ENCODE assay signal across 26 mouse cellular contexts in the genomic region with DNA sequence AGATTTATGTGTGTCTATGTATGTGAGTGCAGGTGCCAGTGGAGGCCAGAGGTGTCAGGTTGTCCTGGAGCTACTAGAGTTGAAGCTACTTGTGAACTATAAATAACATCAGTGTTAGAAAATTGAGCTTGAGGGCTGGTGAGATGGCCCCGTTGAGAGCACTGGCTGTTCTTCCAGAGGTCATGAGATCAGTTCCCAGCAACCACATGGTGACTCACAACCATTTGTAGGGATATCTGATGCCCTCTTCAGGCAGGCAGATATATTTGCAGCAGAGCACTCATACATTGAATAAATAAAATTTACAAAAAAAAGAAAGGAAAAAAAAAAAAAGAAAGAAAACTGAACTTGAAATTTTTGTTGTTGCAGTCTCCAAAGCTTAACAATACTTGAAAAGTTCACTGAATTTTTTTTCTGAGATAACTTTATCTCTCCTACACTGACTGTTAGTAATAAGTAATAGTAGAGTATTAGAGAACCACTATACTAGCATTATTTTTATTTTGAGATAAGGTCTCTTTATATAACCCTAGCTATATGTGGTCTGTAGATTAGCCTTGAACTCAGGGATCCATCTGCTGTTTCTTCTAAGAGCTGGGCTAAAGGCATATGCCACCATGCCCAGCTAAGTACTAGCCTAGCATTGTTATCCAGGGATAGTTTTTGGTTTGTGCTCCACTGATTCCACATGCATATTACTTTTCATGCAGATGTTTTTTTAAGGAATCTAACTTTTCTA. TPM values are rescaled to one million over a fixed set of nuclear protein-coding genes. Genes with fewer than 3 reads are reported as not detected.
DNase-seq lines count a peak whose midpoint lies in the region; ATAC-seq and TF ChIP-seq lines count a peak whose summit lies in the region.
"Had no signal": no experiment of that assay in that cellular context is flagged by ENCODE, and none has a peak within 500 bp of the region (broad histone marks: within the 10 kb centered on the region; RNA-seq: fewer than 3 reads in every experiment).

No protein-coding gene starts in this region.

- no peak overlapping the region for H3K4me2 ChIP-seq in liver, embryonic 13.5 days
- no peak overlapping the region for H3K4me2 ChIP-seq in liver, embryonic 11.5 days
- H3K4me2 ChIP-seq: hindbrain, embryonic 15.5 days; limb, embryonic 15.5 days; lung, embryonic 15.5 days; midbrain, embryonic 13.5 days had no signal

- peaks cover 25% of the 10 kb centered on the region for H3K36me3 ChIP-seq in liver, embryonic 13.5 days
- H3K36me3 ChIP-seq in liver, embryonic 11.5 days (ENCODE audit: control insufficient read depth, insufficient read depth, low read length), result peaks cover 22% of the 10 kb centered on the region

- no peaks in the 10 kb centered on the region for H3K9me3 ChIP-seq in liver, embryonic 13.5 days (replicated peaks)
- H3K9me3 ChIP-seq in liver, embryonic 11.5 days (ENCODE audit: control insufficient read depth, low read length), result no peaks in the 10 kb centered on the region
- H3K9me3 ChIP-seq: embryonic facial prominence, embryonic 10.5 days; G1E; heart, embryonic 10.5 days; hindbrain, embryonic 15.5 days; limb, embryonic 15.5 days; lung, embryonic 15.5 days; midbrain, embryonic 13.5 days had no signal

- peaks cover 4% of the 10 kb centered on the region; the same call in 1 of the 2 replicates for H3K4me1 ChIP-seq in liver, embryonic 13.5 days (replicated peaks)
- H3K4me1 ChIP-seq in liver, embryonic 11.5 days (replicated peaks; ENCODE audit: control insufficient read depth, insufficient read depth, low read length), result 0 out of 2 replicates have a peak, but pooled peaks cover 2% of the 10 kb centered on the region
- H3K4me1 ChIP-seq: embryonic facial prominence, embryonic 10.5 days; heart, embryonic 10.5 days; hindbrain, embryonic 15.5 days; limb, embryonic 15.5 days; lung, embryonic 15.5 days; midbrain, embryonic 13.5 days had no signal

- peak; percentile 17 for DNase-seq in gastrocnemius, adult 18-20 months (ENCODE audit: low spot score)
- DNase-seq in gastrocnemius, postnatal 14 days, result no peak
- DNase-seq in liver, embryonic 13.5 days, result no peak
- no peak for DNase-seq in liver, embryonic 11.5 days (ENCODE audit: low spot score)
- DNase-seq in Patski (ENCODE audit: low read depth, low spot score), result no peak
- no peak for DNase-seq in cerebellum, postnatal 14 days
- DNase-seq: adrenal gland, postnatal 25 days; cerebellum, adult 9-11 months; forebrain, postnatal 0 days; kidney, postnatal 4 days; layer of hippocampus, adult 9-11 months; left cerebral cortex, postnatal 4 days; right cerebral cortex, postnatal 14 days; spleen, adult 18-20 months; thymus, postnatal 14 days had no signal

- peak; percentile 34 for TF ChIP-seq CTCF in Patski (IDR thresholded peaks at IDR 0.05)

- WGBS in liver, embryonic 13.5 days (ENCODE audit: insufficient replicate concordance), result 50% methylated on average over 1 of the region's 1 CpGs
- 61% methylated on average over 1 of the region's 1 CpGs for WGBS in liver, embryonic 11.5 days

- H3K27me3 ChIP-seq in liver, embryonic 13.5 days, result no peaks in the 10 kb centered on the region
- no peaks in the 10 kb centered on the region for H3K27me3 ChIP-seq in liver, embryonic 11.5 days (replicated peaks; ENCODE audit: control insufficient read depth, insufficient read depth, low read length)
- no peaks in the 10 kb centered on the region for H3K27me3 ChIP-seq in Patski
- H3K27me3 ChIP-seq: hindbrain, embryonic 15.5 days; limb, embryonic 15.5 days; lung, embryonic 15.5 days; midbrain, embryonic 13.5 days had no signal

- CTCF ChIA-PET in Patski (lab: Charles Lee), result interaction anchor here (1.1 to 2.1 kb wide), 3 partner anchors 9 to 117 kb away, joined by 3 to 6 read pairs (median 3); no protein-coding TSS in a partner anchor

- intact Hi-C loops in gastrocnemius, postnatal 14 days (cut with DNase I; ENCODE audit: low total_unique reads), result no loop called here

- POLR2A ChIA-PET in Patski (lab: Charles Lee), result interaction anchor here (0.6 to 1.1 kb wide), 2 partner anchors 11 to 182 kb away, joined by 3 to 5 read pairs; no protein-coding TSS in a partner anchor

- H3K4me3 ChIP-seq in liver, embryonic 13.5 days (replicated peaks), result no peak overlapping the region
- H3K4me3 ChIP-seq in liver, embryonic 11.5 days (ENCODE audit: low read depth, low read length), result no peak overlapping the region
- H3K4me3 ChIP-seq: embryonic facial prominence, embryonic 10.5 days; heart, embryonic 10.5 days; hindbrain, embryonic 15.5 days; limb, embryonic 15.5 days; lung, embryonic 15.5 days; midbrain, embryonic 13.5 days had no signal

- 0 out of 2 replicates have a peak, but pooled peaks have one; percentile 47 for ATAC-seq in liver, embryonic 13.5 days (ENCODE audit: low read depth)
- no peak for ATAC-seq in liver, embryonic 11.5 days (replicated peaks; ENCODE audit: low FRiP score)
- no peak for ATAC-seq in Patski
- ATAC-seq in megakaryocyte progenitor cell, adult 5-6 weeks (replicated peaks; ENCODE audit: poor library complexity), result peak; percentile 85
- ATAC-seq in megakaryocyte, adult 5-6 weeks (ENCODE audit: poor library complexity, severe bottlenecking), result no peak
- ATAC-seq: CD4-positive, CD25-positive, alpha-beta regulatory T cell, adult 4 months; forebrain, postnatal 0 days; midbrain, embryonic 13.5 days had no signal

- H3K27ac ChIP-seq in liver, embryonic 13.5 days, result no peak overlapping the region
- no peak overlapping the region for H3K27ac ChIP-seq in liver, embryonic 11.5 days (ENCODE audit: low read depth, low read length)
- H3K27ac ChIP-seq: embryonic facial prominence, embryonic 10.5 days; heart, embryonic 10.5 days; hindbrain, embryonic 15.5 days; limb, embryonic 15.5 days; lung, embryonic 15.5 days; macrophage; midbrain, embryonic 13.5 days had no signal

- H3K9ac ChIP-seq in liver, embryonic 13.5 days, result no peak overlapping the region
- H3K9ac ChIP-seq in liver, embryonic 11.5 days (ENCODE audit: low read depth, low read length), result no peak overlapping the region
- H3K9ac ChIP-seq: forebrain, postnatal 0 days; hindbrain, embryonic 15.5 days; limb, embryonic 15.5 days; lung, embryonic 15.5 days; midbrain, embryonic 13.5 days had no signal

- in situ Hi-C loops in Patski (cut with MboI; ENCODE audit: low pct_unique_long_range_greater_than_20kb), result no loop called here

RNA-seq across cellular contexts. Expression of gene Mga, which starts 20.8 kb away (rescaled TPM):
- 10 to 100 TPM; 25.6 to 34.9 TPM for total RNA-seq in gastrocnemius, adult 18-20 months (2021)
- total RNA-seq in gastrocnemius, postnatal 14 days (2021), result 10 to 100 TPM; 30.3 to 33.9 TPM
- polyA plus RNA-seq in liver, embryonic 13.5 days (2015; fragmentation: Nextera tagmentation; extraction: Ambion mirVana), result 6.6 and 8.0 TPM in 2 replicates
- 22.0 and 23.9 TPM in 2 replicates for polyA plus RNA-seq in liver, embryonic 11.5 days (2014; fragmentation: Nextera tagmentation; extraction: Ambion mirVana)
- polyA plus RNA-seq in Patski (2021), result 17.8 TPM
- total RNA-seq in megakaryocyte progenitor cell, adult 5-6 weeks (2015), result 60.7 and 96.3 TPM in 2 replicates
- 39.4 and 64.1 TPM in 2 replicates for total RNA-seq in megakaryocyte progenitor cell, adult 5-6 weeks (2017)
- 36.3 and 44.5 TPM in 2 replicates for total RNA-seq in megakaryocyte, adult 5-6 weeks (2015)
- 23.2 and 29.4 TPM in 2 replicates for total RNA-seq in megakaryocyte, adult 5-6 weeks (2017)

RNA-seq across cellular contexts. Expression of gene Mapkbp1, which starts 54.7 kb away (rescaled TPM):
- total RNA-seq in gastrocnemius, adult 18-20 months (2021), result 1 to 10 TPM; 6.0 to 6.2 TPM
- total RNA-seq in gastrocnemius, postnatal 14 days (2021), result 1 to 10 TPM; 6.5 to 6.7 TPM
- 0.28 and 0.57 TPM in 2 replicates for polyA plus RNA-seq in liver, embryonic 13.5 days (2015; fragmentation: Nextera tagmentation; extraction: Ambion mirVana)
- polyA plus RNA-seq in liver, embryonic 11.5 days (2014; fragmentation: Nextera tagmentation; extraction: Ambion mirVana), result 1.7 TPM in 2 replicates
- polyA plus RNA-seq in Patski (2021), result 15.3 TPM
- 3.2 and 4.0 TPM in 2 replicates for total RNA-seq in megakaryocyte progenitor cell, adult 5-6 weeks (2015)
- 2.3 and 5.7 TPM in 2 replicates for total RNA-seq in megakaryocyte progenitor cell, adult 5-6 weeks (2017)
- 2.1 and 3.3 TPM in 2 replicates for total RNA-seq in megakaryocyte, adult 5-6 weeks (2015)
- total RNA-seq in megakaryocyte, adult 5-6 weeks (2017), result 2.6 and 2.8 TPM in 2 replicates

Comparison
In these comparisons a context has a peak if more than half of its experiments do, and no peak if none do; other contexts are left out.
1. ATAC-seq: peak in liver, embryonic 13.5 days (single experiment) and megakaryocyte progenitor cell, adult 5-6 weeks (single experiment); none in liver, embryonic 11.5 days (single experiment), Patski (single experiment) and megakaryocyte, adult 5-6 weeks (single experiment).